Mouse (Mus musculus) liver, embryonic 14.5 days (tissue): ENCODE measurements around the gene Cdh23.

Experiments
- CTCF ChIP-seq: IDR thresholded peaks from 2 replicates; pipeline ENCODE4 v1.5.1; 2016; ENCODE audit warnings: antibody characterized with exemption, low read depth, control low read depth
- EP300 ChIP-seq: IDR thresholded peaks from 2 replicates; pipeline ENCODE4 v1.6.1; 2016; ENCODE audit warnings: antibody characterized with exemption, low read depth

DNA sequence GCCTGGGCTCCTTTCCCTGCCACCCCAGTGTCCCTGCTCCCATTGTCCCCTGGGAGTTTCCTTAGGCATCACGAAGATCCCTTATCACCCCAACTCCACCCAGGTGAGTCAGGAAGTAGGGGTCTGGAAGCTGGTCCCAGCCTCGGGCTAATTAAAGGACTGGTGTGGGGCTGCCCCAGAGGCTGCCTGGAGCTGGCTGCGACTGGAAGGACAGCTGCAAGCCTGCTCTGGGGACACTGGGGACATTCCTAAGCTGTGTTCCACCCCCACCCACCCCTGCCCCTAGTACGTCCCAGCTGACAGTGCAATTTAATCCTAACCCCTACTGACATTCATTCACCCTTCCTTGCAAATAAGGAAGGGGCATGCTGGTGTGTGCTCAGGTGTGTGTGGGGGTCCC lies 263.6 kb downstream of the Cdh23 start:
- TF ChIP-seq CTCF (no peak), EP300 (no peak)
